Mouse (Mus musculus): ENCODE results near the gene Sumo3.

Gene Sumo3

DNA sequence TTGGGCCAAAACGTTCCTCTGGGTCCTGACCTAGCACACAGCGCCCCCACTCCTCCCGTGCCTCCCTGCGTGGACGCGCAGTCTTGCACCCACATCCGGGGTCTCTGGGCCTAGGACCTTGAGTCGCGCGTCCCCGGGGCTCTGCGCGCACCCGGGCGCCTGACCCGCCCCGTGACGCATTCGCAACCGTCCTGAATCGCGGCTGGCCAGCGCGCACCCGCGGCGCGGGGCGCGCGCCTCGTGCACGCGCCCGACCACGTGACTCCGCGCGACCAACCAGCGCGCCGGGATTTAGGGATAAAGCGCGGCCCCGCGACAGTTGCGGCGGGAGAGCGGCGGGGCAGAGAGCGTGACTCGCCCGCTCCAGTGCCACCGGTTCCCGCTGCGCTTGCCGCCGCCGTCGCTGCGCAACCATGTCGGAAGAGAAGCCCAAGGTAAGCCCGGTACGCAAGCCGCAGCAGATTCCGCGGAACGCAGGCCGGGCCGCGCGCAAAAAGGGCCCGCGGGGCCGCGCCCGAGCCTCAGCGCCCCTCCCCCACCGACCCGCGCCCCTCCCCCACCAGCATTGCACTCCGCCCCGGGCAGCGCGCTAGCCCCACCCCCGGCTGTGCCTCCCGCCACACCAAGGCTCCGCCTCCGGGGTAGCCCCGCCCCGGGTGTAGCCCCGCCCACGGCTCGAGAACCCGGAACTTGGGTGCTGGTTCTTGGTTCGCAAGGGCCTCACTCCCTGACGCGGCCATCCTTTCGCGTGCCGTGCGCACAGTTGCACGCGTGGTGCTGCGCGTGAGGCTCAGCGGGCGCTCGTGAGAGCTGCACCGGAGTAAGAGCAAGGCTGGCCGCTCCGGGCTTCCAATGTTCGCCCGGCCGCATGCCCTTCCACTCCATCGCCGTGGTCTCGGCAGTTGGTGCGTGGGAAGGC is at the start of gene Sumo3, which contains the start of gene Gm49325:
Gene Sumo3 (plus strand): TSS at position 190 of the 919 bp plus-strand sequence.
Gene Gm49325 (plus strand): TSS at position 290 of the 919 bp plus-strand sequence.
- DNase-seq (ENCODE audit: low spot score in 2 of 2): peak; percentile 100

DNA sequence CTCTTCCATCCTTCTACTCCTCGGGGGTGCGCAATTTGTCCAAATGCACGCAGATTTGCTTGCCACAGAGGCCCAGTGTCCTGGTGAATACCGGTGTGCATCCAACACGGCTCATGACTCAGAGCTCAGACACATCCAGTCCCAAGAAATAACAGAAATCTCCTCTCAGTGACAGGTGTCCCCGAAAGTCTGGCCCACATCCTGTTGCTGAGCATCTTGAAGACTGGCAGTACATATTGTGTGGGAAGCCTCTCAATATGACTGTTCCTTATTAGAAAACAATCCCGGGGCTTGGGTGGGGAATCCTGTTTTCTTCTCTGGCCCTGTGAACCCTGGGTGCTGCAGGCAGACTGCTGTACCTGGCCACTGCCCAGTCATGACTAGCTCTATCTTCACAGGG is 49.3 kb upstream of the Sumo3 start:
- DNase-seq (ENCODE audit: low spot score in 2 of 2): no peak

DNA sequence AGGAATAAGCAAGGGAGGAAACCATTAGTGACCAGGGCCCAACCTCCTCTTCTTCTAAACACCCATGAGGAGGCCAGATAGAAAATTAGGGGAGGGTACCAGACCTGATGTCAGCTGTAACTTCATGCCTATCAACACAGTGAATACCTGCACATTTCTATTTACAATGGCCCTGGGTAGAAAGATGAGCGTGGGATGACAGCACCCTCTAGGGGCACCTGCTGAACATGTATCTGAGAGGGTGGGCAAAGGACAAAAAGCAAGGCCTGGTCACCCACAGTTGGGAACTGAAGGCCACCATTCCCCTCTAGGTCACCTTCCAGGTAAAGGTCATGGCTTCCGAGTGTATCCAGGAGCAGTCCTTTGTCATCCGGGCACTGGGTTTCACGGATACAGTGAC is 48.3 kb upstream of the Sumo3 start:
- no peak for DNase-seq (ENCODE audit: low spot score in 2 of 2)

DNA sequence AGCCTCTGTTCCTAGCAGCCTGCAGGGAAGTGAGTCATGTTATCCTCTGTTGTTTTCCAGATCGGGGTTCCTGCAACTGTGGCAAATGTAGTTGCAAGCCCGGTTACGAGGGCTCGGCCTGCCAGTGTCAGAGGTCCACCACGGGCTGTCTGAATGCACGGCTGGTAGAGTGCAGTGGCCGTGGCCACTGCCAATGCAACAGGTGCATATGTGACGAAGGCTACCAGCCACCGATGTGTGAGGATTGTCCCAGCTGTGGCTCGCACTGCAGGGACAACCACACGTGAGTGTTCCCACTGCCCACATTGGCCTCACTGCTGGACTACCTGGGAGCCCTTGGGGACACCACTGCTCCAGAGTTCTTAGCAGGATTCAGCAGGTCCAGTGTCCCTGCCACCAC is 45.8 kb upstream of the Sumo3 start:
- DNase-seq (ENCODE audit: low spot score in 2 of 2): peak in 1 of 2 experiments; percentile 10

DNA sequence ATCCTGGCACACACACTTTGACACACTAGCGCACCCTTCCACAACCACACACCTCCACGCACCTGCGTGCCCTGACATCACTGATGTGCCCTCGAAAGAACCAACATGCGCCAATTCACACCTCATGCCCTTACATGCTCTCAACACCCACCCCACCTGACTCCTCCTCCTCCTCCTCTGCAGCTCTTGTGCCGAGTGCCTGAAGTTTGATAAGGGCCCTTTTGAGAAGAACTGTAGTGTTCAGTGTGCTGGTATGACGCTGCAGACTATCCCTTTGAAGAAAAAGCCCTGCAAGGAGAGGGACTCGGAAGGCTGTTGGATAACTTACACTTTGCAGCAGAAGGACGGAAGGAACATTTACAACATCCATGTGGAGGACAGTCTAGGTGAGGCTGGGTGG is 45.1 kb upstream of the Sumo3 start:
- DNase-seq (ENCODE audit: low spot score in 2 of 2): no peak

DNA sequence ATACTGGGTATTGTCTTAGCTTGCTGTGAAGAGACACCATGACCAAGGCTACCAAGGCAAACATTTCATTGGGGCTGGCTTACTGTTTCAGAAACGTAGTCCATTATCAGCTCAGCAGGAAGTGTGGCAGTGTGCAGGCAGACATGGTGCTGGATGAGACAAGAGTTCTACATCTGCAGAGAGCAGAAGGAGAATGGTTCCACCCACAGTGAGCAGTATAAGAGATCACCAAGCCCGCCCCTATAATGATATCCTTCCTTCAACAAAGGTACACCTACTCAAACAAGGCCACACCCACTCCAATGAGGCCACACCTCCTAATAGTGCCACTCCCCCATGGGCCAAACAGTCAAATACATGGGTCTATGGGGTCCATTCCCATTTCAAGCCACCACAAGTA is 44.4 kb upstream of the Sumo3 start:
- no peak for DNase-seq (ENCODE audit: low spot score in 2 of 2)

DNA sequence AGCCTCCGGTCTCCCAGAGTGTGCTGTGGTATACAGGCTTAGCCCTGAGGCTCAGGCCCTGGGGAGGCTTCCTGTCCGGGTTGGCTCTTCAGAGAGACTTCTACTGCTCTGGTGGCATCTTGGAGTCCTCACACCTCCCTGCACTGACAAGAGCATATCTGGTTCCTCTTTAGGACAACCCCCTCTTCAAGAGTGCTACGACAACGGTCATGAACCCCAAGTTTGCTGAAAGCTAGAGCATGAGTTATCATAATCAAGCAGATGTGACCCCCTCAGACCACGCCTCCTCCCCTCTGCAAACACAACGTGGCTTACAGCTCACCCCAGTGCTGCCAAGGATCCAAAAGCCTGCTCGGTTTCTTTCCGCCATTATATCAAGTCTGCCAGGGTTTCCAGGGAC is 40.9 kb upstream of the Sumo3 start:
- DNase-seq (ENCODE audit: low spot score in 2 of 2): peak in 1 of 2 experiments; percentile 47

DNA sequence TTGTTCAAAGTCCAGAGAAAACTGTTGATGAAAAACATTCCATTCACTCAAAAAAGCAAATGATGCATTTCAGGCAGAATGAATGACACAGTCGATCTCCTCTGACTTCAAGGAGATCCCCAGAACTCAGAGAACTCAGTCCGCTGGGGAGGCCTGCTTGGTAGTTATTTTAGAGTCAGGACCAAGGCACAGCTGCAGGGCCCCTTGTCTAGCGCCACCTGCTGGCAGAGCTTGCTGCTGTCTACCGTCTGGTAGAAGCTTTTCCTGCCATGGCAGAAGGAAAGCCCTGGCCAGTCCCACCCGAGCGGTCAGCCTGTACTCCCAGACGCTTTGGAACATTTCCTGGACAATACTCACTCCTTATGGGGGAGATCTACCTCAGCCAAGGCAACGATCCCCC is 39.2 kb upstream of the Sumo3 start:
- peak; percentile 89 to 95 for DNase-seq (ENCODE audit: low spot score in 2 of 2)

DNA sequence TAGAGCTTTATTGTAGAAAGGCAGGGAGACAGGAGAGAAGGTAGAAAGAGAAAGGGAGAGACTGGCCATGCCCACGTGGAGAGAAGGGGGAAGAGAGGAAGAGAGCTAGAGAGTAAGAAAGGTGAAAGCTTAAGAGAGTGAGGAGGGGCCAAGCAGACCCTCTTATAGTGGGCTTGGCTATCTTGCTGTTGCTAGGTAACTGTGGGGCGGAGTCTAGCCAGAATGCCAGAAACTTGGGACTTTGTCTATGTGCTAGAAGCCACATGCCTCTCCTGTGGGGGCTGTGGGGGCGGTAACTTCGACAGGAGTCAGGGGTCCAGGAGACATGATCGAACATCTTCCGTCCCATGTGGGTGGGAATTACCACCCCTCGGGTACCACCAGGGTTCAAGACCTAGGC is 36.4 kb upstream of the Sumo3 start:
- DNase-seq (ENCODE audit: low spot score in 2 of 2): no peak

DNA sequence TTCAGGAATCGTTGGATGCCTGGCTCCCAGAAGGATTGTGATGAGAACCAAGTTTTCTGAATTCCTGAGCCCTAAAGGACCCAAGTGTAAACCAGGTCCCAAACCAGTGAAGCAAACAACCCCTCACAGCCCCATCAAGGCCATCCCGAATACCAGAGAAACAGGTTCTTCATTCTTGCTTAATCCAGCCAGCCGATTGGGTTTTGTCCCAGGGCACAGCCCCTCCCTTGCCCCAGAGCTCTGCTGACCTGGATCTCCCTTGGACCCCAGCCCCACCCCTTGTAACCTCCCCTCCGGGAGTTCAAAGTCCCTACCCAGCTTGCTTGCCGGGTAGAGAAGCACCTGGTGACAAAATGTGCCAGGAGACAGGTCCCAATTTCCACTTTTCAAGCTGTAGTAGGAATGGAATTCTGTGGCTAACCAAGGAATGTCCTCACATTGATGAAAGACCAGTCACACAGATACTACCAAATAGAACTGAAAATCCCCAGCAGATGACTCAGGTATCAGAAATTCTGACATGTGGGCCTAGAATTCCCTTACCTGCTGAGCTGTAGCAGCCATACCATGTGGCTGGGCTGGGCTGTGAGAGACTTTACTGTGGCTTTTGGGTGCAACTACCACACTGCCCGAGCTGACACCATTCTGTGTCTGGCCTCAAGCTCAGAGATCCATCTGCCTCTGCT is 35.8 kb upstream of the Sumo3 start:
- no peak for DNase-seq (ENCODE audit: low spot score in 2 of 2)

DNA sequence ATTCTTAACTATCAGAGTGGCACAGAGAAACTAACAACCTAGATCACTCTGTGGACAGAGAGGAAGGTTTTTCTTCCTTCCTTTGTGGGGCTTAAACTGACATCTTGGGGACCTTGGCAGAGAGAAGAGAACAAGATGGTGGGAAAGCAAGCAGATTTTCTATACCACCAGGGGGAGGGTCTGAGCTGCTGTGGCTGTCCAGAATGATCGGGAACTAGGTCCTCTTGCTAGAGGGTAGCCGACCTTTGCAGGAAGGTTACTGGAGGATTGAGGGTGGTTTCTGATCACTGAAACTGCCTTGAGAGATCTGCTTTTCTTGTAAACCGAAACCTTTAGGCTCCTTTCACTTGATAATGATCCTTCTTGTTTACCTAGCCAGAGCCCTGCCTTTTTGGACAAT is 33.7 kb upstream of the Sumo3 start:
- no peak for DNase-seq (ENCODE audit: low spot score in 2 of 2)

DNA sequence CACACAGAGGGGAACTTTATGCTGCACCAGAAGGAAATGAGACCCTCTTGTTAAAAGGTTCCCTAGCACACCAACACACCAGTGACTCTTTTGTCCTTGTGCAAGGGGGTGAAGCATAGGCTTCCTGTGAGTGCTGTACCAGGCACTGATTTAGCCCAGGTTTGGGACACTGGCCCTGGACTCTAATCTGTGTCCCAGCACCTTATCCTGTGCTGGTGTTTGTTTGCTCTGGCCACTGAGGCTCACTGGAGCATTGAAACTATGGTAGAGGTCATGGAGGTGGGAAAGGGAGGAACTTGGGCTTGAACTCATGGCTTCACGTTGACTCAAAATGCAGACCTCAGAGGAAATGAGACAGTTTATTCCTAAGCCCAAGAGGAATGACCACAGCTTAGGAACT is 32.7 kb upstream of the Sumo3 start:
- DNase-seq (ENCODE audit: low spot score in 2 of 2): no peak

DNA sequence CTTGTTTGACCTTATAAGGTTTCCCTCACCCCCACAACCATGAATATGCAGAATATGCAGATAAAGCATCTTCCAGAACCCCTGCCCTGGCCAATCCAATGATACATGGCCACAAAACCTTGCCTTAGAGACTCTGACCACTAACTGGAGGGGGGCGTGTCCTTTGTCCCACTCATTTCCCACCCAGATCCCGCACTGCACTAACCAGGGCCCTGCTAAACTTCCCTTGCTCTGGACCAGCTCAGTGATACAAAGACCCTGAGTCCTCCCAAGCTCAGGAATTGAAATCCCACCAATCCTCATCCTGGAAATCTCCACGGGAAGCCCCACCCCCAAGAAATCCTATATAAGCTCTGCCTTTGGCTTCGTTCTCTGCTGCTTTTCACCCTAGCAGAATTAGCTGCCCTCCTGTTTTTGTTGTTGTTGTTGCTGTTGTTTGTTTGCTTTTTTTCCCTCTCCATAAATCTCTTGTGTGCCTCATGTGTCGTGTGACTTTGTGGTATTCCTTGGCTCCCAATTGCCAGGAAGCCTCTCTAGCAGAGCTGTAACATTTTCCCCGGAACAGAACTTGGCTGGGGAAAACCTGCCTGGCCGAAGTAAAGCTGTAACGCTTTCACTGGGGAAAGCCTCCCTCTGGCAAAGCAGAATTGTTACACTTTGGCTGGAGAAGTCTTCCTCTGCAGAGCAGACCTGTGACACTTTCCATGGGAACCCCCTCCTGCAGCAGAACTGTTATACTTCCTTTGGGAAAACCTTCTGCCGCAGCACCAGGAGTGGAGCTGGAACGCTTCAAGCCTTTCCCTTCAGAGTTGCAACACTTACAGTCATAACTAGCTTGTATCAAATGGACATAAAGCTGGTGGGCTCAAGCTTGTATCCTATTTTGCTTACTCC is 25.6 kb upstream of the Sumo3 start:
- DNase-seq (ENCODE audit: low spot score in 2 of 2): no peak

DNA sequence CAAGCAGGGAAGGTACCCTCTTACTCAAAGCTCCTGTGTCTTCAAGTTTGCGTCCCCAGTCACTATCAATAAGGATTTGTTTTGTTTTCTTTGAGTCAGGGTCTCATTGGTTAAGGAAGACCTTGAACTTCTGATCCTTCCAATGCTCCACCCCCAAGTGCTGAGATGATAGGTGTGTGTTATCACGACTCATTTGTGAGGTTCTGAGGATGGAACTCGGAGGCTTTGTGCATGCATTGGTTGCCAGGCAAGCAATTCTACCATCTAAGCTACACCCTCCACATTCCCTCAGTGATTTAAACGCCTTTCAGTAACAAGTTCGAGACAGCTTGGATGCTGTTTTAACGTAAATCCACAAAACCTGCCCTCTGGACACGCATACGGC is 24.9 kb upstream of the Sumo3 start:
- DNase-seq (ENCODE audit: low spot score in 2 of 2): no peak

DNA sequence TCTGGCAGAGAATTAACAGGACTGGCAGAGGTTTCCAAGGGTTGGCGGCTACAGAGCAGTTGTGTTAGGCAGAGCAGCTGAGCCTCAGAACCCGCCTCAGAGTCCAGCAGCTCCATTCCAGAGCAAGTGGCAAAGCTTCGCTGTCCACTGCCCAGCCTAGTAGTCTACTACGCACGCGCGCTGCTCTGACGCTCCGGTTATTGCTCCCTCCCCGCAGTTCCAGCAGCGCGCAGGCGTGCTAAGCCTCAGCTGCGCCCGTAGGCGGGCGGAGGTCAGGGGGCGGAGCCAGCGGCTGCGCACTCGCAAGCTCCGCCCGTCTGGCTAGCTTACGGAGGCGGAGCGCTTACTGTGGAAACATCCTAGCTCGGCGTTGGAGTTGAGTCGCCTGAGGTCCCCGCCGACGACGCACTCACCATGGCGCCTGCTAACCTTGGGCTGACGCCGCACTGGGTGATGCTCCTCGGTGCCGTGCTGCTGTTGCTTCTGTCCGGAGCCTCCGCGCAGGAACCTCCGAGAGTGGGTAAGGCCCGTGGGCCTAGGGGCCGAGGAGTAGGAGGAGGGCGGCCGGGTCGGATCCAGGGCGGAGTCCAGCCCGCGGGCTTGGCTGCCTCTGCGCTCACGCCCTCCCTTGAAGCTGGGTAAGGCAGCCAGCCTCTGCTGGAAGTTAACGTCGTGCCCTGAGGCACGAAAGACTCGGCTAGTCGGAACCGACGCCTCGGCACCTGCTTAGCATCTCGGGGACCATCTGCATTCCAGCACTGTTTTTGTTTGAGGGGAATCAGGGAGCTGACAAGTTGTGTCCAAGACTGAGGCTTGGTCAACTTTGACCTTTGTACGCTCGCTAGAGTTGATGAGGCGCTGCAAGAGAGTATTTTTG is 24.3 kb upstream of the Sumo3 start, which contains the start of gene Pttg1ip:
Gene Pttg1ip (plus strand): TSS at position 313 of the 877 bp plus-strand sequence.
- peak; percentile 94 to 97 for DNase-seq (ENCODE audit: low spot score in 2 of 2)

DNA sequence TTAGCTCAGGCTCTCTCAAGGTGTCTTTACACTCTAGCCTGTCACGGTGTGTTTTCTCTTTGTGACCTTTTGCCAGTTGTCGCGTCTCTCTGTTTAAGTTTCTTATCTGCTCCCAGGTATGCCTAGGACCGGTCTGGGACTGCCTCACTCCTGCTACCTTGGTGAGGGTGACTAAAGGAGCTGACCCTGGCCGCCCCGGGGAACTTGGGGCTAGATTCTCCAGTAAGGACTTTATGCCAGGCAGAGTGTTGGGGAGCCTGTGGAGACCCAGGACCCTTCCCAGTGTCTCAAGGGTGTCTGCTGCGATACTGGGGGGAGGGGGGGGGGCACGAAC is 23.6 kb upstream of the Sumo3 start:
- DNase-seq (ENCODE audit: low spot score in 2 of 2): no peak

DNA sequence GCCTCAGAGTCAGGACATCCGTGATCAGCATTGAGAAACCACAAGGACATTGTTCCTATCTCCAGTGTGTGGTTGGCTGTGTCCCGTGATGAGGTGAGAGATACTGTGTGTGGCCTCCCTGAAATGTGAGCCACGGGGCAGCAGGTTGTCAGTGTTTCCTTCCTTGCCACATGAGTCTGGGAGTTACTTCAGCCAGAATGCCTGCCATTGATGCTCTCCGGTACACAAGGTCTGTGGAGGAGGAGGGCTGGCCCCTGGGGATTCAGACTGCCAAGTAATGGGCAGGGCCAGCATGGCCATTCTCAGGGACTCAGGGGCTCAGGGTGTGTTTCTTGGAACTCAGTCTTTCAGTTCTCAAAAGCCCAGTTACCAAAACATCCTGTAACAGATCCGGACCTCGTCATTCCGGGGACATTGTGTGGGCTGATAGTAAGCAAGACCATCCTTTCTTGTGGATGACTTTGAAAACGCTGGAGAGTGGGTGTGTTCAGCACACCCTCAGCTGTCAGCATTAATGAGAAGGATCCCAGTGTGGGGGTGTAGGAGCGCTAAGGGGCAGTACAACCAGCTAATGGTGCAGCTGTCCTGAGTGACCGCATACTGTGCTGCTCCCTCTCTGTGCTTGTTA is 22.0 kb upstream of the Sumo3 start:
- no peak for DNase-seq (ENCODE audit: low spot score in 2 of 2)

DNA sequence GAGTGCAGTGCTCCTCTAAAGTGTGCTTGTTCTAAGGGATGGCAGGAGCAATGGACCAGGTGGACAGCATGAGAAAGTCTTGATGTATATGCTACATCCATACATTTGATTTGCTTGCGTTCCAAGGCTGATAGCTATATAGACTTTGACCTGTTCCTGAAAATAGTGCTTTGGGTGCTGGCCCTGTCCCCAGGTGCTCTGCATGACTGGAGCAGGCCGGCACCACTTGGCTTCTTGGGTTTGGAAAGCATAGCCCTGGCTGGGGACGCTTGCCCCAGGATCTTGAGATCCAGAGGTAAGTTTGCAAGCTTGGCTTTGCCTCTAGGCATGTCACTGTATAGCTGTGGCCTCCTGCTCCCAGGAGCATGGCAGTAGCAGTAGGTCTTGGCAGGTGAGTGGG is 19.3 kb upstream of the Sumo3 start:
- DNase-seq (ENCODE audit: low spot score in 2 of 2): no peak

DNA sequence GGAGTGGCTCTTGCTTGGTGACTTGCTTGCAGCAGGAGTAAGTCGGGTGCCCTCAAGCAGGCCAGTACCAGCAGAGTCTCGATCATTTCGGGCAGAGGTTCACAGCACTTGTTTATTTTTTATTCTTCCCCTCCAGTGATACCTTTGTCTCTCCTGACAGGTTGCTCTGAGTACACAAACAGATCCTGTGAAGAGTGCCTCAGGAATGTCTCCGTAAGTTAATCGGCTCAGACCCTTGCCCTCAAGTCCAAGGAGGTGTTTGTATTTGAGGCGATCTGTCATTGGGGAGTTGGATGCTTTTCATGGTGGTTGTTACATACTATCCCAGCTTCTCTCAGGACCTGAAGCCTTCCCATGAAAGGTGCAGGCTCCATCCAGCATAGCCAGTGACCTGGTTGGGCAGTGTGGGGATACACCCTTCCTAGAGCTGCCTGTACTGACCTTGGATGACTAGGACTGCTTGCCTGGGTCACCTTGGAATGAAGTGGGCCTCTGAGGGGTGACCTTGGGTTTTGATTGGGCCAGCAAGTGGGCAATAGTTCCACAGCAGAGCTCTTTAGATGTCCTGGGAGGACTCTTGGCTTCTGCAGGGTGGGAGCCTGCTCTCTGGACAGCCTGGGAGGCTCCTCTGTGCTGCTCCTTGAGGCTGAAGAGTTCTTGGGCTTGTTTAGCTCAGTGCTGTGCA is 18.7 kb upstream of the Sumo3 start:
- DNase-seq (ENCODE audit: low spot score in 2 of 2): no peak

DNA sequence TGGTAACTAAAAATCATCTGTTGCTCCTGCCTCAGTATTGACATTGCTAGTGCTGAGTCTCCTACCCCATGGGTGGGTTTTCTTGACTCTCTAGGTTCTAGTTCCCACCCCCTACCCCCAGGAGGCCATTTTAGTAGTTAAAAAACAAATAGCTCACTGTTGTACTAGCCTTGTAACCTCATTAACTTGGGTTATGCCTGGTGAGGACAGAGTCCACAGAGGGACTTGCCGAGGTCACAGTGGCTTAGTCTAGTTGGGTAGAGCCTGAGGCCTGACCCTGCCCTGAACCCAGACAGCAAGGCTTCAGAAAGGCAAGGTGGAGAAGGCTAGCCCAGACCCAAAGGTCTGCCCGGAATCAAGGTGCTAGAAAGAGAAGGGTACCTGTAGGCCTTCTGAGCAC is 17.9 kb upstream of the Sumo3 start:
- no peak for DNase-seq (ENCODE audit: low spot score in 2 of 2)
